Mouse (Mus musculus) T-helper 1 cell (primary cell): ENCODE results near the gene Rer1.

ENCODE experiments used
- in situ Hi-C: fragments of 300-600 bp; cut with MboI, MseI; formaldehyde crosslinking; loops from one replicate; pipeline ENCODE4 v1.15.1; 2025; ENCODE audit warnings: high pct_unique_total_duplicates

The Rer1 gene

DNA sequence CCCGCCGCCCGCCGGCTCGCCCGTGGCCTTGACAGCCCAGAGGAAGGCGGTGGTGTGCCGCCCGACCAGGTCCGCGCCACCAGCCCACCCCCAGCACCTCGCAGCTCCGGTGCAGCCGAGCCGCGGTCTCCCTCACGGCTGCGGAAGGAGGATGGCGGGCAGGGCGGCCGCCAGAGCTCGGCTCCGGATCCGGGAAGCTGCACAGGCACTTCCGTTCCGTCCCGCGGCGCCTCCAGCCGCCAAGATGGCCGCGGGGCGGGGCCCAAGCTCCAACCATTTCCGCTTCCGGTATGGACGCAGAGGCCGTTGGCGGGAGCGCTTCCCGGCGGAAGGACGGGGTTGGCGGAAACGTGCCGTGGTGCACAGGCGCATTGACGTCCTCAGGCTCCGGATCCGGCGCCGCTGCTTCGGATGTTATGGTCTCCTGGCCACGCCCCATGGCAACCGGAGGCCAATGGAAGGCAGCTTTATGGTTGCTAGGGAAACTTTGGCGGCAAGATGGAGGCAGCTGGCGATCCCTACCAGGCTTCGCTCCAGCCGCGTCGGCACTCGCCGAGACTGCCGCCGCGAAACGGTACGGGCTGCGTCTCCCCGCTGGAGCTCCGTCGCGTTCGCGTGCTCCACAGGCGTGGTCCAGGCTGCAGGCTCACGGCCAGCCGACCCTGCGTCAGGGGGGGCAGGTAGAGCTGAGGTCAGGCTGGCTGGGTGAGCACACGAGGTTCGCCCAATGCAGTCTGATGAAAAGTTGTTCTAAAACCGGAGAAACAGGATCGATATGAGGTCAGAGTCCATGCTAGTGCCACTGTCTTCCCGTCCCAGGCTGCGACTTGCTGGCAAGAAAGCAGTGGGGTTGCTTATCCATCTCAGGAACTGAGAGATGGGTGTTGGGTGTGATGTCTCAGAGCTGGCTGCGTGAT, at the start of gene Rer1, which contains the start of gene Morn1:
Rer1 (minus strand) TSS at position 275 of the 917 bp plus-strand sequence.
Morn1 (plus strand) TSS at position 470 of the 917 bp plus-strand sequence.
- in situ Hi-C loops: no loop called here

DNA sequence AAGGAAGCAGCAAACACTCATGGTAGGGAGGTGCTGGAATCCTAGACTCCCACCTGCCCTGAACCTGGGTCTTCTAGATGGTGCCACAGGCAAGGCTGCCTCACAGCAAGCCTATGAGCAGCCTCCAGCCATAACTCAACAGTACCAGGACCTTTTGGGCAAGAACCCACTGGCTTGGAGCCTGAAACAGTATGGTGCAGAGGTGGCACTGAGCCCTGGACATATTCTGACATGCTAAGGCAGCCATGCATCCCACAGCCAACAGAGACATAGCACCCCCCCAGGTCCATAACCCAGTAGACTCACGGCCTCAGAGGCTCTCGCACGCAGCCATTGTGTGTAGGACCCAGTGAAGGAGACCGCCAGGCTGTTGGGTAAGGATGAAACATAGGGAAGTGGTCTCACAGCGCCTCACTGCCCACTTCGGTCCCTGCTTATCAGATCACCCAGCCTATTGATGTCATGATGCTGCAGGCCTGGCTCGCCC, 48.5 kb upstream of the Rer1 start:
- in situ Hi-C loops: no loop called here

DNA sequence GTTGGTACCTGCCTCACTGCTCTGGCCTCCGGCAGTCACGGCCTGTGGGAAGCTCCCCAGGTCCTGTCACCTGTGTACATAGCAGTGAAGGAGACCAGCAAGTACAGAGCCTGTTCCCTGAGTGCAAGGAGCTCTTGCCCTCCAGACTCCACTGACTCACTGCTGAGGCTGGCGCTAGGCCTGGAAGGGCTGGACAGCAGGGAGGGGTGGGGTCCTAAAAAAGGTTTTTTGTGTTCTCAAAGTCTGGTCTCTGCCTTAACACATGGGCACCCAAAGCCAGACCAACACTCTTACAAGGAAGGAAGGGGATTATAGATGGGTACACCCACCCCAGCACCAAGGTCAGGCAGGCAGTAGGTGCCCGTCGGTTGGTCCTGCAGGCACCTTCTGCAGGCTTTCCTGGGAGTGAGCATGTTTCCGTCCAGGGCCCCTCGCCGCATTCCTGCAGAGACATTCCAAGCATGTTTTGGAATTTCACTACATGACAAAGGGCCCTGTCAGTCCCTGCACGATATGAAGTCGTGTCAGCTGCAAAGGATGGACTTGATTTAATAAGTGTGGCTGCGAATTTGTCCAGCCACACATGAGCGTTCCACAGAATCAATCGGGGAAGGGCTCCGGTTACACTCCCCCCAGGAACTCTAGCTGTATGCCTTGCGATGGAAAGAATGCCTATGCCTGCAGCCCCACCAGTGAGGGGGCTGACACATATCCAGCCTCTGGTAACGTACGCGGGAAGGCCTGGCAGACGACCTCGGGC, 47.7 kb upstream of the Rer1 start:
- in situ Hi-C loops: no loop called here

DNA sequence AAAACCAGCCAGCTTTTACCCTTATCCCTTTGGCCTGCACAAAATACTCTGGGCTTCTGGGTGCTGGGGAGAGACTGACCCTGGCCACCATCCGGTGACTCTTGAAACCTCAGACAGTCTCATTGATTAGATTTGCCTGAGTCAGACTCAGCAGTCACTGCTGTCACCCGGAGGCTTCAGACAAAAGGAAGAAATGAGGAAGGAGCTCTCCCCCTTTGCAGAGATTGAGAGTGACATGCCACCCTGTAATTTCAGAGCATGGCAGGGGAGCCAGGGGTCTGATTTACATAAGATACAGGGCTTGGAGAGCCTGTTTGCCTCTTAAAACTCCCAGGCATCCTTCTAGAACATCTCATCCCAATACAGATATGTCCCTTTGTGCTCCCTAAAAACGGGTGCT, 47.0 kb upstream of the Rer1 start:
- in situ Hi-C loops: no loop called here

DNA sequence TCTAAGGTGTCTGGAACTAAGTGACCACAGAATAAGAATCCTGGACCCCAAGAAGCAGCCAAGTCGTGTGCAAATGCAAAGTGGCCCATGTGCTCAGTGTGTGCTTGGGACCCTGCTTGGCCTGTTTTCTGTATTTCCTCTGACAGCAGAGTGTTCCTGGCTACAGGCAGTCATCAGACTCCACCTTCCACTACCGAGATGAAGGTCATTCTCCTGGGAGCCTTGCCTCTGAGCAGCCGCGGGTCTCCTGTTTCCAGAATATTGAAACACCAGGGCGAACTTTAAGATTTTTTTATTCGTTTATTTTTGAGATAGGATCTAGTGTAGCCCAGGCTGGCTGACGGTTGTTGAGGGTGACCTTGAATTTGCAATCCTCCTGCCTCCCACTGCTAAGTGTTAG, 44.4 kb upstream of the Rer1 start:
- in situ Hi-C loops: no loop called here

DNA sequence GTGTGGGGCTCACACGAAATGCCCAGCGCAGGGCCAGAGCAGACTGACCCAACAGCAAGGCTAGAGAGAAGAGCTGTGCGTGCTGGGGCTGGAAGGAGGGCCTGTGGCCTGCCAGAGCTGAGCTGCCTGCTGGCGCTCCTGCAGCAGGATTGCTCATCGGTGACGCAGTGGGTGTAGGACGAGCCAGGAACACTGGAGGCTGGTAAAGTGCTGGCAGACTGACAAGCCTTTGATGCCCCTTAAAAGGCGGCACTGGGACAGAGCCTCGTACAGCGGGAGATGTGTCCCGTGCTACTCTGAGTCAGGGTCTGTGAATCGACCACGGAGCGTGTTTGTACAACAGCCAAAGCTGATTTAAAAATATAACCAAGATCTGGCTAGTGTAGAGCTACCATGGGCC, 43.8 kb upstream of the Rer1 start:
- in situ Hi-C loops: no loop called here

DNA sequence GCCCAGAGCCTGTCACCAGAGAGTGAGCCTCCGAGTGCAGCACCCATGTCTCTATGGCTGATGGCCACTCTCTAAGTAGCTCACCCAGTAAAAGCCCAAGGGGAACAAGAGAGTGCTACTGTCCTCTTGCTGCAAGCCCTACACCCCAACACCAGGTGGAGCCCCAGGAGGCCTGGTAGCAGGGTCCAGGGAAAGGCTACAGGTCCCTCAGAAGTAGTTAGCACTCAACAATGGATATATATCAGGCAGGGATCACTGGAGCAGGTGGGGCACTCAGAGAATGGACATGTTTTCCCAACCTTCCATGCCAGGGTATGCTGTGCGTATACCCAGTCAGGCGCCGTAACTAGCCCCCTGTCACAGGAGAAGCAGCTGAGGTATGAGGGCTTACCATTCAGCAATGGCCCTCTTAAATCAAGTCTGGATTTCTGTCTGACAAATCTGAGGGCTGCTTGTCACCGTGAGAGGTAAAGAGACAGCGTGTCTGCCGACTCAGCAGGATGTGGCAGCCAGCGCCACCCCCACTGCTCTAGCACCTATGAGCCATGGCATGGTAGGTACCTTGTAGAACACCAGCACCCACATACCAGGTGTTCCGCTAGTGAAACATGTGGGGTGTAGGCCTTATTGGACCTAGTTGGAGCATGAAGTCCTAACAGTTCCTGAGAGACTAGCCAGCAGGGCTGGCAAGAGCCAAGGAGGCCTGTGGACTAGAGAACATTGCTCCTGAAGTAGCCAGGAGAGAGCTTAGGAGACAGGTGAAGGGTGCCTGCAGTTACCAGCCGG, 43.1 kb upstream of the Rer1 start:
- in situ Hi-C loops: no loop called here

DNA sequence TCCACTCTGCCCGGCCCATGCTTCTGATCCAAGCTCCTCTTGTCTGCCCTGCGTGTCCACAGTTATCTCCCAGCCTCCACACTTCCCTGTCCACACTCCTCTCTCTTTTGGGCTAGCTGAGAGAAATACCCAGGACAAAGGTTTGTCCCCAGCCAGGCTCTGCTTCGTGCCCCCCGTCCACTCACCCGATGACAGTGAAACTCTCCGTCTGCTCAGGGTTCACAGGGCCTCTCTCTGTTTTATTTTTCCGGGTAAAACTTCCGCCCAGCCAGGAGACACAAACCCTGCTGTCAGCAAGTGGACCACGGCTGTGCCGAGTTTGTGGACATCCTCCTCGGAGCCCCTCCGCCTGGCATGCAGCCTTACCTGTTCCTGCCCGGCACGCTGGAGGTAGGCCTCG, 42.2 kb upstream of the Rer1 start:
- in situ Hi-C loops: no loop called here

DNA sequence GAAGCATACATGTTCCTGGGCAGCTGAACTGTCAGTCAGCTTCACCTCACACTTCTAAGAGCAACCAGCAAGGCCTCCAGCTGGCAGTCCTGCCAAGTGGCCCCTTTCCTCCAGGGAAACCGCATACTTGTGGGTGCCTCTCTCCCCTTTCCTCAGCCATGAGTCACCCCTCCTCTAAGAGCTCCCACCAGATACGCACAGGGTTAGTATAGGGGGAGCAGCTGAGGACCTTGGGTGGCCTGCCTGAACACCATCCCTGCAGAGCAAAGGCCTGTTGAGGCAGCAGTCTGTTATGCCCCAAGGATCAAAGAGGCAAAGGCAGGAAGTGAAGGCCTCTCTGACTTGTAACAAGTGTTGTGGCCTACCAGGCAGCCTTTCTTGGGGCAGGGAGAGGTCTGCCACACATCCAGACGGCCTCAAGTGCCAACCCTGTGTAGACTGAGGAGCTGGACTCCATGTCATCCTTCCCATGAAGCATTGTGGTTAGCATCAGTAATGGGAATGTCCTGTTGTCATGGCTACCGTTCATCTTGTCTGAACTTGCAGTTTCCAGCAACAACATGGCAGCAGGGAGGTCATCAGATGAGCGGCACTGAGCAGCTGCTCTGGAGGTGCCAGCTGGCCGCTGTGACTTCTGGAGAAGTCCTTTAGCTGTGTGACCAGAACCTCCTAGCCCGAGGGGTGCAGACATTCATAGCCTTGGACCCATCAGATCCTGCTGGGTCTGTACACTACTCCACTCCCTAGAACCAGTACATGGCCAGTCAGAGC, 40.6 kb upstream of the Rer1 start:
- in situ Hi-C loops: no loop called here

DNA sequence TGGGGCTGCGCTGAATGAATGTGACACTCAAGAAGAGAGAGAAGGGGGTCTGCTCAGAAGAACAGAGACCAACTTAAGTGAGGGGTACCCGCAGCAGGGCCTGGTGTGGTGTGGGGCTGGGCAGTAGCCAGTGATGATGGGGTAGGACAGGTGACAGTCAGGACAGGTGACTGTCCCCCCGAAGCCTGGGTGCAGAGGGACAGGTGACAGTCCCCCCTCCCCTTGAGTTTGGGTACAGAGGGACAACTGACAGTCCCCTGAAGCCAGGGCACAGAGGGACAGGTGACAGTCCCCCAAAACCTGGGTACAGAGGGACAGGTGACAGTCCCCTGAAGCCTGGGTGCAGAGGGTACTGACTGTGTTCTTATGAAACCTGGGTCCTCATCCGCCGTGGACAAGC, 40.0 kb upstream of the Rer1 start:
- in situ Hi-C loops: no loop called here

DNA sequence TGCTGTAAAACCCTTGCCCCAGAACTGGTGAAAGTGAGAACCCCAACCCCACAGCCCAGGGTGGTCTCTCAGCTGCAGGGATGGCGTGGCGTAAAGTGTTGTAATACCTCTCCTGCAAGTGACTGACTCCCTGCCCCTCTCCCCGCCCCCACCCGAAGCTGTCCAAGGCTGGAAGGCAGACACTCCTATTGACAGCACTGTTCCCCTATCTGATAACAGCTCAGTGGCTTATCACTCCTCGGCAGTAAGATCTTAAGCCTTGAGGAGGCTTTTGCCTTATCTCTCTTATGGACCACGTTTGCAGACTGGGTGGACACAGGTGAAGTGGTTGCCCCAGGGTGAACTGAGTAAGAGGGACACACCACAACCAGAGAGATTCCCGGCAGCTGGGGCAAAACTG, 39.1 kb upstream of the Rer1 start:
- in situ Hi-C loops: no loop called here

DNA sequence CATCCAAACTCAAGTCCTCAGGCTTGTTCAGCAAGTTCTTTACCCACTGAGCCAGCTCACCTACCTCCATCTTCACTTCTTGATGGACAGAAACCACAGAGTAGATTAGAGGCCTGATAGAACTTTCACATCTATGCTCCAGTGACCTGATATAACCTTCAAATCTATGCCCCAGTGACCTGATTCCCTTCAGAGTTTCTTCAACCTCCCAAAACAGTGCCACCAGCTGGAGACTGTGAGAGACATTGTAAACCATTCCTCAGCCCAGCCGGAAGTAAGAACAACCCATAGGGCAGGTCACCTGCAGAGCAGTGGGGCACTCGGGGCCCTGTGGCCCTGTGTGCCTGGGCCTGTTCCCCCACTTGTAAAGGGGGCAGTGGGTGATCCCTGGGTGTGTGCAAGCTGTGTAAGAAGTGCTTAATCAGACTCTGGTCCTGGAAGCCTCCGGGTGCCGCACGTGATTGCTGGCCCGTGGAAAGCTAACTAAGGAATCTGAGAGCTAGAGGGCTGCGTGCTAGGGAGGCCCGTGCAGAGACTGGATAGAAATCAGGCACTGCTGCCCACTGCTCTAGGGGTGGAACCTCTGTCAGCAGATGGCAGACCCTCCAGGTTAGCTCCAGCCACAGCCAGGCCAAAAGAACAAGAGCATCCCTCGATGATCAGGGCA, 37.8 kb upstream of the Rer1 start:
- in situ Hi-C loops: no loop called here

DNA sequence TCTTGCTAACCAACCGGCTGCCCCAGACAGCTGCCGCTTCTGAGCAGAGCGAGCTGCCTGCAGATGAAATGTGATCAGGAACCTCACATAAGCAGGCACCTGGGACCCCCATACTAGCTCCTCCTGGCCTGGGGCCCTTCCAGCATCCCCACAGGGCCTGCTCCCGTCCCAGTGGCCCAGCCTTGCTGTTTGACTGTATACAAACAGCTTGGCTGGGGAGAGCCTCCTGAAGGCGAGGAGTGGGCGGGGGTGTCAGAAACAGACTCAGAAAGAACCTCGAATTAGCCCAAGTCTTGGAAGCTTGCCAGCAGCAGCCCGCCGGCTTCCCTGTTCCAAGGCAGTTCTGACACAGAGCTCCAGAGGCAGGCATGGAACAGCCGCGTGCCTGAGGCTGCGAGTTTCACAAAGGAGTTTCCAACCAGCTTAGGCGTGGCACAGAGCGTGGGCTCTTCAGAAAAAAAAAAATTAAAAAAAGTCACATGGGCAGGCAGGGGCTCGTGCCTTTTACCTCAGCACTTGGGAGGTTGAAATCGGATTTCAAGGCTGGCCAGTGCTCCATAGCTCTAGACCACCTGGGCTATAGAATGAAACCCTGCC, 36.4 kb upstream of the Rer1 start:
- in situ Hi-C loops: no loop called here

DNA sequence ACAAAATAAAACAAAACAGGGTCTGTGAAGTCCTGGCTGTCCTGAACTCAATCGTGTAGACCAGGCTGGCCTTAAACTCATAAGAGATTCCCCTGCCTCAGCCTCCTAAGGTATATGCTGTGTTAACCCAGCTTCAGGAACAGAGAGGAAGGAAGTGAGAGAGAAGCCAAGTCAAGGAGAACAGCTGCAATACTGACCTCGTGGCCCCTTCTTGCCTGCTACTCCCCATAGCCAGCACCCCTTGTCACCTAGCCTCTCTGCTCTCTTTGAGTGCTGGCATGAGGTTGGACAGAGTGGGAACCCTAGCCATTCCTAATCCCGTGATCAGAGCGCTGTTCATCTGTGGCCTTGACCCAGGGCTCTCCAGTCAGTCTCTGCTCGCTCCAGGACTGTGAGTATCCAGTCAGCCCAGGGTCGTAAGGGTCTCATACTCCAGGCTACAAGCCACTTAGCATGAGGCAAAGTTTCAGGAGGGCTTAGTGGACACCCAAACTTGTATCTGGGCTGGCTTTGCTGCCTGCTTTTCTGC, 35.8 kb upstream of the Rer1 start:
- in situ Hi-C loops: no loop called here

DNA sequence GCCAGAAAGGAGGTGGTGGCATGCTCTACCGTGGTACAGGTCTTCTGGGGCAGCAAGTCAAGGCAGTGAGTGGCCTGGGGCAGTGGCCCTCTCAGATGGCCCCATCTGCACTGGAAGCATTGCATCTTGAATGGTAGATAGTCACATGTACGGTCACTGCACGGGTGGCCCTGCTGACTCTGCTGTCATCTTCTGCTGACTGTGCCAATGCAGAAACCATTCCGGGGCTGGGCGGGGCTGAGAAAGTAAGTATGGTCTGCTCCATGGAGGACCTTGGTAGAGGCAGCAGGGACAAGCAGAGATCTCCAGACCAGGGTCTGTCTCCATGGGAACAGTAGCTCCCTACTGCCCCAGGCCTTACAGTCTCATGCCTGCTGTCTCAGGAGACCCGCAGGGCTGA, 35.0 kb upstream of the Rer1 start:
- in situ Hi-C loops: no loop called here

DNA sequence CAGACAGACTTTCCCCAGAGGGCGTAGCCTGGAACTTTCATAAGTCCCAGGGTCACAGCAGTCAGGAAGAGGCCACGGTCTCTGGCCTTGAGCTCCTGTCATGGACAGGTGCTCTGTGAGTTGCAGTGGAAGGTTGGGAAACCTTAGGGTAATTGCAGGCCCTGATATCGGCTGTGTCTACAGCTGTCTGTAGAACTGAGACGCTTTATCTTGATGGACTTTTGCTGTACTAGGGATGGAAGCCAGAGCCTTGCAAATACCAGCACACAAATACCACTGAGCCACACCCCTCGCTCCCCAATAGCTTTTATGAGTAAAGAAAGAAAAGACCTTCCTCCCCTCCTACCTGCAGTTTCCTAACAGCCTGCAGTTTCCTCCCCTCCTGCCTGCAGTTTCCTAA, 34.4 kb upstream of the Rer1 start:
- in situ Hi-C loops: no loop called here

DNA sequence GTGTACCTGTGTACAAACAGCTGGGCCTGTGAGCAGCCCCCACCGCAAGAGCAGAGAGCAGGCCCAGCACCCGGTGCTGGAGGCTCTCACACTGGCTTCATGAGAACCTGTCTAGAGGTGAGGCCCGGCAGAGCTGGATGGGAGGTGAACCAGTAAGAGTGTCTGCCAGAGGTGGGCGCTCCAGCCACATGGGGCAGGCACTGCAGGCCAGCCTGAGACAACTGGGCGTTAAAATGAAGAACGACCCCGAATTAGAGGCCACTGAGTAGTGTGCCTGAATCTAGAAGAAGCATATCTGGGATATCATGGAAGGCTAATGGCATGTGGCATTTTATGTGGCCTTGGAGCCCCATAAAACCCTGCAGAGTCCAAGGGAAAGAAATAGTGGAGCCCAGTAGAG, 33.9 kb upstream of the Rer1 start:
- in situ Hi-C loops: no loop called here

DNA sequence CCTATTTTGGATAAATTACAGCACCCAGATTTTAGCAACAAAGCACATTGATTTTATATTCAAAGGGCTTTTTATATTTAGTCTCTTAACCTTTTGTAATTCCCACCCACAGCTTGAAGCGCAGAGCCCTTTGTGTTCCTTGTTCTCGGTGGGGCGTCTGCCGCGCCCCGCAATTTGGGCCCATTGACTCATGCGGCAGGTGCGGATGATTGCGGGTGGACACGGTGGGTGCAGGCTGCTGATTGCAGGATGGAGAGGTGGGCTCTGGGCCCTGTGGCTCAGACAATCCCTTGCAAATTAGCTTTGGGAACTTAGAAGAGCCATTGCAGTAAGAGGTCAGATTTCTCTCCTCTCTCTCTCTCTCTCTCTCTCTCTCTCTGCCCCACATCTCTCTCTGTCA, 32.1 kb upstream of the Rer1 start:
- in situ Hi-C loops: no loop called here

DNA sequence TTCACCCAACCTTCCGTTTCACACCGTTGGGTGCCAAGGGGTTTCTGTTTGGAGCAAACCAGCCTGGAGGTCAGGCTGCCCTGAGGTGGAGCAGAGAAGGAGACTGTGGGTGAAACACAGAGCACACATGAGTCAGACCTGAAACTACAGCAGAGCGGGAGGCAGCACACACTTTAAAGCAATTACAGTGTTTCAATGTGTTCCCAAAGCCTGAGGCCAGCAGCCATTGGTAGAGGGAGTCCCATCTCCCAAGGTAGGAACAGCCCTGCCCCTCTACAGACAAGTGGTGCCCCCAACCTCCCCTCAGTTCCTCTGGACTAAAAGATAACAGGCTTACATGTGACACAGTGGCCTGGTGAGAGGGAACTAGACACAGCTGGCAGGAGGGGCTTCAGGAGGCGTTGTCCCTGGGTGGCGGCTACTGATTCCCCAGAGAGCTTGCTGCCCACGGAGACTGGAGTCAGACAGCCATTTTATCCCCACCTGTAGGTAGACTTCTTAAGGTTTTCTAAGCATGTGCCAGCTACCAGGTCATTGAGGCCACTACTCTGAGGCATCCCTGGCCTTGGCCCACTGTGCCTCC, 31.3 kb upstream of the Rer1 start:
- in situ Hi-C loops: no loop called here

DNA sequence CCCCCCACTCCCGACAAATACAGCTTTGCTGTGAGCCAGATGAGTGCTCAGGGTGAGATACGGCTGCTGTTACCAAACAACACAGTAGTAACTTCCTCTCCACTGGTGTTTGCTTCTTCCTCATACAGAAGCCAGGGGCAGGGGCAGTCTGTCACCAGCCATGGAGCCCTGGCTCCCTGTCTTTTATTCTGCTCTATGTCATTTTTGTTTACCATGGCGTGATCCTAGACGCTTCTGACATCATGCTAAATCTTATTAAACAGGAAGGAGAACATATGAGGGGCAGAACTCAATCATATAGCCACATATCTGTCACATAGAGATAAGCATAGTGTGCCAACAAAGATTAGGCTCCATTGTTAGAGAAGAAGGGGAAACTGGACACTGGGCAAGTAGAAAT, 30.4 kb upstream of the Rer1 start:
- in situ Hi-C loops: no loop called here
